Mouse (Mus musculus): Measurements from ENCODE around the gene Exd2. TPM values are rescaled to one million over a fixed set of nuclear protein-coding genes. Genes with fewer than 3 reads are reported as not detected.

Exd2 gene
- polyA plus RNA-seq, 1 experiment from 2014 or later: 24.9 TPM

DNA sequence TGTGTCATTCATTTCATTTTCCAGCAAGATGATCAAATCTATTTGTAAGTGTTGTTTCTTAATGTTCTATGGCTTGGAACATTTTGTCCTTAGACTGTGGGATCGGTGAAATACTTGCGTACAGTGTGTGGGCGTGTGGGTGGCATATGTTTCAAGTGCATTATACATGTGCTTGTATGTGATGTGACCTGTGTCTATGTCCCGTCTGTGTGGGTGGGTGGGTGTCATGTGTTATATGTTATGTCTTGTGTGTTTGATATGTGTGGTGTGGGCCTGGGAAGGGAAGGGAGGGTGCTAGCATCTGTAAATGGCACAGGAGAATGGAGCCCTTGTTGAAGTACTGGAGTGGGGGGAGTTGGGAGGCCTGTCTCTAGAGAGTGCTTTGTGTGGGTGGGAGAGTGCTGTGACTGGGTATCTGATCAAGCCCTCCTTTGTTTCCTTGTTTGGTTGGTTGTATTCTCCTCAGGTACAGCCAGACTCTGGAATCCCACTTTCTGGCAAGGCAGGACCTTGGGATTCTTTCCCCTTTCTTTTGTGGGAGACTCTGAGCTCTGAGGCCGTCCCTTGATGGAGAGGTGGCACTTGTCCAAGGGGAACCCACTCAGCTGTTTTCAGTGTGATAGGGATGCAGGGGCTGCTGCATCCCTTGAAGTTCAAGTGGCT lies 65.0 kb downstream of the Exd2 start:
- Histone ChIP-seq H3K4me3 (replicated peaks) (no peak overlapping the region), H3K27ac (no peak overlapping the region), H3K36me3 (no peaks in the 10 kb centered on the region), H3K9me3 (no peaks in the 10 kb centered on the region), H3K27me3 (replicated peaks) (no peaks in the 10 kb centered on the region), H3K4me2 (no peak overlapping the region), H3K4me1 (peaks cover 10% of the 10 kb centered on the region; the same call in 1 of the 2 replicates), H3K9ac (no peak overlapping the region)
- WGBS: 74% methylated on average over 5 of the region's 5 CpGs
- no peak for ATAC-seq (ENCODE audit: insufficient read depth, low FRiP score, low read depth)

DNA sequence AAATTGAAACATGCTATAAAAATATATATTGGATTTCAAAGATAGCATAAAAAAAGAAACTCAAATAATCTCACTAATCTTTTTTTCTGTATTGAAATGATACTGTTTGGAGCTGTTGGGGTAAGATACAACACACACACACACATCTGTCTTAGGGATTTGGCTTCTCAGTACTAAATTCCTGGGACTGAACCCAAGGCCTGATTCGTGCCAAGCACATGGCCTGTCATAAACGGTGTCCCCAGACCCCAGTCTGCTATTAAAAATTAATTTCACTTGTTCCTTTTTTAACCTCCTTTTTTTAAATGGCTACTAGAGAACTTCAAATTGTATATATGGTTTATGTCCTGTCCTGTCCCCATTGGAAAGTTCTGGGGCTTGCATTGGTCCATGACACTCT lies 67.2 kb downstream of the Exd2 start:
- peaks cover 10% of the 10 kb centered on the region; the same call in 1 of the 2 replicates for H3K4me1 ChIP-seq
- no peaks in the 10 kb centered on the region for H3K27me3 ChIP-seq (replicated peaks)
- H3K4me2 ChIP-seq: no peak overlapping the region
- H3K9me3 ChIP-seq: no peaks in the 10 kb centered on the region
- no peaks in the 10 kb centered on the region for H3K36me3 ChIP-seq
- H3K4me3 ChIP-seq (replicated peaks): no peak overlapping the region
- no peak overlapping the region for H3K9ac ChIP-seq
- no peak for ATAC-seq (ENCODE audit: insufficient read depth, low FRiP score, low read depth)
- 38% methylated on average over 2 of the region's 2 CpGs for WGBS
- H3K27ac ChIP-seq: no peak overlapping the region

DNA sequence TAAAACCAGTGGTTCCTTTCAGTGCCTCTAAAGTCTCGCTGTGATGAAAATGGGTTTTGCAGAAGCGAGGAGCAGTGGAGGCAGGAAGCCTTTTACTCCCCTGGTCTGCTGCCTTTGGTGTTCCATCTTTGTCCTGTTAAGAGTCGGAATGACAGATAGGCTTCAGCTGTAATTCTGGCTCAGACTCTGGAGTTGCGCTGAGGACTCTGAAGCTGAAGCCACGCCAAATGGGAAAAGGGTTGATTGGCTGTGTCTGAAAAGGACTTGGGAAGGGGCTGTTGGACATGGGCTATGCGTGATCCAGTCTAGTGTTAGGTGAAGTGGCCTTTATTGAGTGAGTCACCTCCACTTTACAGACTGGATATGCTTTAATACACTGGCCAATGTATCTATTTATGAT lies 67.7 kb downstream of the Exd2 start:
- ATAC-seq (ENCODE audit: insufficient read depth, low FRiP score, low read depth): no peak
- H3K9me3 ChIP-seq: no peaks in the 10 kb centered on the region
- no peaks in the 10 kb centered on the region for H3K36me3 ChIP-seq
- WGBS: 50% methylated on average over 6 of the region's 6 CpGs
- no peaks in the 10 kb centered on the region for H3K27me3 ChIP-seq (replicated peaks)
- no peak overlapping the region for H3K4me3 ChIP-seq (replicated peaks)
- no peak overlapping the region for H3K9ac ChIP-seq
- H3K4me1 ChIP-seq: peaks cover 7% of the 10 kb centered on the region; the same call in 1 of the 2 replicates
- H3K27ac ChIP-seq: no peak overlapping the region
- no peak overlapping the region for H3K4me2 ChIP-seq

DNA sequence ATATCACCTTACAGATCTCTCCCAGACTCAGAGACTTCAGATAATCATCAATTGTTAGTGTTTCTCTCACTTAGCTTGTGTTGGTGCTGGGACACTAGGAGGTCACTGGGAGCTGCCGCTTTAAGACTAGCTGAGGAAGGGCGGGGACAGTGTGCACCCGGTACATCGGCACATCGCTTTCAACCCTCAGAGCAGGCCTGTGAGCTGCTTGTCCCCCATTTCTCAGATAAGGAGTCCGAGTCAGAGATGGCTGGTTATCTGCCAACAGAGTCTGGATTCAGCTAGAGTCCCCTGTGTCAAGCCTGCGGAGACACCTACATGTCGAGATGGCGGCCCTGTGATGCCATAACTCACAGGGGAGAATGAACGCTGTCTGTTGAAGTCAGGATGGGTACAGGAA lies 68.7 kb downstream of the Exd2 start:
- H3K4me1 ChIP-seq: peaks cover 5% of the 10 kb centered on the region; the same call in 1 of the 2 replicates
- 75% methylated on average over 10 of the region's 10 CpGs for WGBS
- no peak for ATAC-seq (ENCODE audit: insufficient read depth, low FRiP score, low read depth)

DNA sequence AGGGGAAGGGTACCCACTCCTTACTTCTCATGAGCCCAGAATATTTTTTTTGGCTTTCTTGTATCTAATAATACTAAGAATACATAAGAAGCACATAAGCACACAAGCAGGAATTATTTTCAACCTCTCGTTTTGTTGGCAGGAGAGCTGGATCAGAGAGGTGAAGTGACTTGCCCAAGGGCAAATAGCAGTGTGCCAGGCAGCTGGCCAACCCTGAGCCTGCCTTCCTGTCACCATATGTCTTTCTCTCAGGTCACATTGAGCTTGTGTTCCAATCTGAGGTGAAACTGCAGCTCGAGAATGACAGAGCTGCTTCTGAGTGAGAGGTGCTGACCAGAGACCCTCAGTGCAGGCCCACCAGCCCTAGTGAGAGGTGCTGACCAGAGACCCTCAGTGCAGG lies 71.0 kb downstream of the Exd2 start:
- 77% methylated on average over 2 of the region's 2 CpGs for WGBS
- no peak for ATAC-seq (ENCODE audit: insufficient read depth, low FRiP score, low read depth)
- H3K9me3 ChIP-seq: no peaks in the 10 kb centered on the region

More for the DNA sequence above, 68.7 kb downstream of the Exd2 start:
- Histone ChIP-seq H3K4me2 (no peak overlapping the region), H3K36me3 (no peaks in the 10 kb centered on the region), H3K9me3 (no peaks in the 10 kb centered on the region), H3K4me3 (replicated peaks) (no peak overlapping the region), H3K27ac (no peak overlapping the region), H3K9ac (no peak overlapping the region), H3K27me3 (replicated peaks) (no peaks in the 10 kb centered on the region)

DNA sequence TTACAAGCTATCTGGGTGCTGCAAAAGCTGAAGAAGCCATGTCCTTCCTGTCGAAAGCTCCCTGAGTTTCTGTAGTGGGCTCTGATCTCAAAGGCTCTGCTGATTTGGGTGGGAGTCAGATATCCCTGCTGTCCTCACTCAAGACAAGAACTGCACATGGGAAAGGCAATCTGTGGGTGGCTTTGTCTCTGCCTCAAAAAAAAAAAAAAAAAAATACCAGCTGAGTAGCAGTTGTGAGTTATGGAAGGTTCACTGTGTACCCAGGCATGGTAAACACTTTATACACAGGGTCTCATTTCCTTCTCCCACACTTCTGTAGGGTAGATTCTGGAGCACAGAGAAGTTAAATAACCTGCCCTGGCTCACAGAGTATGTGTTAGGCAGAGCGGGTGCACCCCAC lies 74.4 kb downstream of the Exd2 start:
- Histone ChIP-seq H3K9ac (no peak overlapping the region), H3K27ac (no peak overlapping the region), H3K27me3 (replicated peaks) (no peaks in the 10 kb centered on the region), H3K9me3 (no peaks in the 10 kb centered on the region), H3K36me3 (no peaks in the 10 kb centered on the region), H3K4me3 (replicated peaks) (no peak overlapping the region), H3K4me1 (no peaks in the 10 kb centered on the region), H3K4me2 (no peak overlapping the region)
- ATAC-seq (ENCODE audit: insufficient read depth, low FRiP score, low read depth): no peak
- WGBS: 78% methylated on average over 2 of the region's 2 CpGs

More for the DNA sequence above, 71.0 kb downstream of the Exd2 start:
- Histone ChIP-seq H3K9ac (no peak overlapping the region), H3K27me3 (replicated peaks) (no peaks in the 10 kb centered on the region), H3K4me2 (no peak overlapping the region), H3K27ac (no peak overlapping the region), H3K36me3 (no peaks in the 10 kb centered on the region), H3K4me3 (replicated peaks) (no peak overlapping the region), H3K4me1 (peaks cover 5% of the 10 kb centered on the region; the same call in 1 of the 2 replicates)

DNA sequence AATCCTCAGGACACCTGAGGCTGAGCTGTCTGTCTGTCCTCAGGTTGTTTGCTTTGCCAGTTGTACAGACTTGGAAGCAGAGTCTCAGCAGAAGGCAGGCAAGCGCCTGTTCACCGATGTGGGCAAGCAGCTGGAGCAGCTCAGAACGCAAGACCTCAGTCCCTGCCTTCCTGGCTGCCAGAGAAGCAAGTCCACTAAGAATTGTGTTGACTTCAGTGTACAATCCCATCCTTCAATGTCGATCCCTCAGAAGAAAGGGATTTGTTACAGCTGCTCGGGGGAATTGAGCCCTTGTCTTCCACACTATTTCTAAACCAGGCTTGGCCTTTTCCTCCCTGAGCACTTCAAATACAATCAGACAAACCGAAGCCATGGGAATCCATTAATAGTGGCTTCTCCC lies 75.4 kb downstream of the Exd2 start:
- no peak overlapping the region for H3K4me3 ChIP-seq (replicated peaks)
- H3K27ac ChIP-seq: no peak overlapping the region
- H3K36me3 ChIP-seq: no peaks in the 10 kb centered on the region
- H3K4me1 ChIP-seq: no peaks in the 10 kb centered on the region
- 0 out of 2 replicates have a peak, but pooled peaks have one; percentile 27 for ATAC-seq (ENCODE audit: insufficient read depth, low FRiP score, low read depth)
- 22% methylated on average over 6 of the region's 6 CpGs for WGBS
- H3K27me3 ChIP-seq (replicated peaks): no peaks in the 10 kb centered on the region
- no peaks in the 10 kb centered on the region for H3K9me3 ChIP-seq
- no peak overlapping the region for H3K4me2 ChIP-seq
- no peak overlapping the region for H3K9ac ChIP-seq

DNA sequence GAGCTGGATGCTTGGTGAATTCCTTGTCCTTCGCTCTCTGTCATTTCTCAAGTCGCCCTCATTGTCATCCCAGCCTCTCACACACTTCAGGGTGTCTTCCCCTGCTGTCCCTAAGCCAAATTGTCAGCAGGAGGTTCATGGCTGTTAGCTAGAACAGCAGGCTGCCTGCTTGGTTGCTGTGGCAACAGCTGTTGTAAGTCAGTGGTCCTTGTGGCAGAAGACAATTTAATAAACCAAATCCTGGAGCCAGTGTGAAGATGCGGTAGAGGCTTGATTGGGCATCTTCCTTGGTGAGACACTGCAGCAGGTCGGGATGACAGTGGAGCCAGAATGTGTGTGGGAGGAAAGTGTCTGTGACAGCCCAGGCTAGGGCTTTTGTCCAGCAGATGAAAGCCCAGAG lies 82.4 kb downstream of the Exd2 start:
- Histone ChIP-seq H3K4me3 (replicated peaks) (no peak overlapping the region), H3K27ac (no peak overlapping the region), H3K4me2 (no peak overlapping the region), H3K9me3 (no peaks in the 10 kb centered on the region), H3K9ac (no peak overlapping the region), H3K36me3 (no peaks in the 10 kb centered on the region), H3K27me3 (replicated peaks) (no peaks in the 10 kb centered on the region), H3K4me1 (no peaks in the 10 kb centered on the region)
- 34% methylated on average over 4 of the region's 4 CpGs for WGBS
- ATAC-seq (ENCODE audit: insufficient read depth, low FRiP score, low read depth): no peak

DNA sequence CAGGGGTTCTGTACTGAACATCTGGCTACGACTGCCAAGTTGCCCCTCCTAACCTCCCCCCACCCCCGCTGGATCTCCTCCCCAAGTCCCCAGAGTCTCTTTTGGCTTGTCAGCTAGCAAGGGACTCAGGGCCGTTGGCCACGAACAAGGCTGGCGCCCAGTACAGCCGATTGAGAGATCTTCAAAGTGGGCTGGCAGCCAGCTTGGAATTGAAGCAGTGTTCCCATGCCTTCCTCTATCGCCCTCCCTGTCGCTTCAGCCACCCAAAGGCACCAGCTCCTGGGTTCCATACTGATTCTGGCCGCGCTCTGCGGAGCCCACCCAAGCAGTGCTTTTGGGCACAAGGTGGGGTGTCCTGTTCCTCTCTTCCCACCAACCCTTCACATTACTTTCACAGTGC lies 86.8 kb downstream of the Exd2 start:
- no peak for ATAC-seq (ENCODE audit: insufficient read depth, low FRiP score, low read depth)
- Histone ChIP-seq H3K4me1 (no peaks in the 10 kb centered on the region), H3K9me3 (no peaks in the 10 kb centered on the region), H3K27me3 (replicated peaks) (no peaks in the 10 kb centered on the region), H3K9ac (no peak overlapping the region), H3K27ac (no peak overlapping the region), H3K36me3 (no peaks in the 10 kb centered on the region), H3K4me2 (no peak overlapping the region), H3K4me3 (replicated peaks) (no peak overlapping the region)
- 76% methylated on average over 11 of the region's 11 CpGs for WGBS

Other genes starting within 250 kb of the Exd2 start
- 61.2 and 65.0 TPM in 2 replicates for gene Actn1, start 202.7 kb upstream of the Exd2 start, polyA plus RNA-seq (2015; fragmentation: Nextera tagmentation; extraction: Ambion mirVana)
- gene Dcaf5, start 26.5 kb upstream of the Exd2 start, polyA plus RNA-seq (2015; fragmentation: Nextera tagmentation; extraction: Ambion mirVana): 11.2 and 11.9 TPM in 2 replicates
- gene Galnt16, start 55.2 kb downstream of the Exd2 start, polyA plus RNA-seq (2015; fragmentation: Nextera tagmentation; extraction: Ambion mirVana): 13.6 and 14.3 TPM in 2 replicates
- 24.4 and 27.7 TPM in 2 replicates for gene Slc39a9, start 180.8 kb downstream of the Exd2 start, polyA plus RNA-seq (2015; fragmentation: Nextera tagmentation; extraction: Ambion mirVana)
- 258 and 269 TPM in 2 replicates for gene Erh, start 181.2 kb downstream of the Exd2 start, polyA plus RNA-seq (2015; fragmentation: Nextera tagmentation; extraction: Ambion mirVana)
- gene Plekhd1, start 229.5 kb downstream of the Exd2 start, polyA plus RNA-seq (2015; fragmentation: Nextera tagmentation; extraction: Ambion mirVana): 5.6 and 6.9 TPM in 2 replicates